Mouse (Mus musculus): ENCODE results near the gene Med4. TPM values are rescaled to one million over a fixed set of nuclear protein-coding genes. Genes with fewer than 3 reads are reported as not detected.

The Med4 gene
- total RNA-seq, 1 experiment = 31.7 TPM

DNA sequence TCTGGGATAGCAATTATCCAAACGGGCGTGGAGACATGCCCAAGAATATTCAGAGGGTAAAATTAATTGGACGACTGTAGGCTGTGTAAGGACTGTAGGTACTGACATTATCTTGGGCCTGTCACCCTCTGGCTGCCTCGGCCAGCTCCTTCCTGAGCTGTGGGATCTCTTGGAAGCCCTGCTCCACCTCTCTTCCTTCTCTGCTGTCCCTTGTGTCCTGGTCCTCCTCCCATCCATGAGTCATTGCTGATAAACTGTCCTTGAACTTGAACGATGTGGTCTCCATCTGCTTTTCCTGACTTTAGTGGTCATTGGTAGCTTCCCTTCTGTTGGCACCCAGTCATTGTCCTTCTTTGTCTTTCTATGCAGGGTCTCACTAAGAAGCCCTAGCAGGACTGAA, 23.2 kb upstream of the Med4 start:
- no peak overlapping the region for H3K27ac ChIP-seq (ENCODE audit: insufficient read depth, low read depth, low read length, poor library complexity, severe bottlenecking)
- no peak for TF ChIP-seq ZC3H11A (IDR thresholded peaks at IDR 0.05; ENCODE audit: borderline replicate concordance, low read depth, low read length)
- no peak for TF ChIP-seq ZNF384 (IDR thresholded peaks at IDR 0.05; ENCODE audit: low read depth, low read length)
- TF ChIP-seq HCFC1 (IDR thresholded peaks at IDR 0.05; ENCODE audit: borderline replicate concordance, insufficient read depth, low read length) = no peak
- no peak for TF ChIP-seq CHD2 (IDR thresholded peaks at IDR 0.05; ENCODE audit: low read depth, low read length)
- TF ChIP-seq MAFK (IDR thresholded peaks at IDR 0.05; ENCODE audit: insufficient read depth, low read depth, low read length) = no peak
- in situ Hi-C loops (cut with MboI; ENCODE audit: low sequenced_read_pairs in 2 of 2, unreplicated experiment in 2 of 2) = no loop called here
- 0 out of 4 replicates have a peak, but pooled peaks cover 0 to 3% of the 10 kb centered on the region in 2 experiments for H3K4me1 ChIP-seq (ENCODE audit: control insufficient read depth in 2 of 2, insufficient read depth in 2 of 2, low read length in 2 of 2, poor library complexity in 1 of 2)
- H3K9me3 ChIP-seq (ENCODE audit: control insufficient read depth, insufficient read depth, low read depth, low read length) = no peaks in the 10 kb centered on the region
- H3K9ac ChIP-seq (ENCODE audit: insufficient read depth, low read depth, low read length, poor library complexity, severe bottlenecking) = no peak overlapping the region
- H3K36me3 ChIP-seq (ENCODE audit: control insufficient read depth, insufficient read depth, low read length, poor library complexity, severe bottlenecking) = no peaks in the 10 kb centered on the region
- H3K4me3 ChIP-seq (ENCODE audit: insufficient read depth in 1 of 2, low read depth in 1 of 2, low read length in 2 of 2, poor library complexity in 1 of 2, severe bottlenecking in 1 of 2) = no peak overlapping the region
- DNase-seq (ENCODE audit: low read depth, low spot score) = no peak

DNA sequence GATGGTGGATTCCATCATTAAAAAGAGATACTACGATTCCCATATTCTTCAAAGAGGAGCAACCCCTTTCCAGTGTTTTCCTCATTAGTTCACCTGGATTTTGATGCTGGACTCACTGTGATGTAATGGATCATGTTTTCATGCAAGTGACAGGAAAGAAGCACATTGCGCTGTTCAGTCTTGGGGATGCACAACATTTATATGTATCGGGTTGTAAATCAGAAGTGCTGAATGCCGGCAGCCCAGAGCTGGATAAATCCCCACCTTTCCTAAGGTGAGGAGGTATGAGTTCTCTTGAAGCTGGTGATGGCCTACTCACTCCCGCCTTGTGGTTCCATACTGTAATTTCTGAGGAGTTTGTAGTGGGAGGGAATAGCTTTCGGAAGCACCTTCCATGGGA, 16.5 kb upstream of the Med4 start:
- in situ Hi-C loops (cut with MboI; ENCODE audit: low sequenced_read_pairs in 2 of 2, unreplicated experiment in 2 of 2) = no loop called here
- no peak for DNase-seq (ENCODE audit: low read depth, low spot score)
- Histone ChIP-seq H3K4me3 (ENCODE audit: insufficient read depth in 1 of 2, low read depth in 1 of 2, low read length in 2 of 2, poor library complexity in 1 of 2, severe bottlenecking in 1 of 2) (no peak overlapping the region), H3K36me3 (ENCODE audit: control insufficient read depth, insufficient read depth, low read length, poor library complexity, severe bottlenecking) (no peaks in the 10 kb centered on the region), H3K27ac (ENCODE audit: insufficient read depth, low read depth, low read length, poor library complexity, severe bottlenecking) (no peak overlapping the region), H3K9me3 (ENCODE audit: control insufficient read depth, insufficient read depth, low read depth, low read length) (no peaks in the 10 kb centered on the region), H3K9ac (ENCODE audit: insufficient read depth, low read depth, low read length, poor library complexity, severe bottlenecking) (no peak overlapping the region), H3K4me1 (ENCODE audit: control insufficient read depth in 2 of 2, insufficient read depth in 2 of 2, low read length in 2 of 2, poor library complexity in 1 of 2) (no peaks in the 10 kb centered on the region)
- TF ChIP-seq MAFK (IDR thresholded peaks at IDR 0.05; ENCODE audit: insufficient read depth, low read depth, low read length) = no peak
- TF ChIP-seq ZC3H11A (IDR thresholded peaks at IDR 0.05; ENCODE audit: borderline replicate concordance, low read depth, low read length) = no peak
- TF ChIP-seq ZNF384 (IDR thresholded peaks at IDR 0.05; ENCODE audit: low read depth, low read length) = no peak
- no peak for TF ChIP-seq CHD2 (IDR thresholded peaks at IDR 0.05; ENCODE audit: low read depth, low read length)
- no peak for TF ChIP-seq HCFC1 (IDR thresholded peaks at IDR 0.05; ENCODE audit: borderline replicate concordance, insufficient read depth, low read length)

DNA sequence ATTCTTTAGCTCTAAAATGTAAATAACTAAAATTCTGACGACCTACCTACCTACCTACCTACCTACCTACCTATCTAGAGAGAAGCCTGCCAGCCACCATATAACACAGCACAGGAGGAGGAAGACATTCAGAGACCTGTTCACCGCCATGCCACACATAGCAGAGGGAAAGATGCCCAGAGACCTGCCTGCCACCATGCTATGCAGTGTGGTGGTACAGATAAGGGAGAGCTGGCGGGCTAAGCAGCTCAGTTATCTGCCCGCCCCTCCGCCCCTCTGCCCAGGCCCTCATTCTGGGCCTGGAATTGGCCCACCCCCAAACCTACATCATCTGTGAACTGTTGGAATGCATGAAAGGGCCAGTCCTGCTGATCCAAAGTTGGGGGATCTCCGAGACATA, 15.7 kb upstream of the Med4 start:
- Histone ChIP-seq H3K4me3 (ENCODE audit: insufficient read depth in 1 of 2, low read depth in 1 of 2, low read length in 2 of 2, poor library complexity in 1 of 2, severe bottlenecking in 1 of 2) (no peak overlapping the region), H3K9ac (ENCODE audit: insufficient read depth, low read depth, low read length, poor library complexity, severe bottlenecking) (no peak overlapping the region), H3K4me1 (ENCODE audit: control insufficient read depth in 2 of 2, insufficient read depth in 2 of 2, low read length in 2 of 2, poor library complexity in 1 of 2) (no peaks in the 10 kb centered on the region), H3K9me3 (ENCODE audit: control insufficient read depth, insufficient read depth, low read depth, low read length) (no peaks in the 10 kb centered on the region), H3K36me3 (ENCODE audit: control insufficient read depth, insufficient read depth, low read length, poor library complexity, severe bottlenecking) (no peaks in the 10 kb centered on the region), H3K27ac (ENCODE audit: insufficient read depth, low read depth, low read length, poor library complexity, severe bottlenecking) (no peak overlapping the region)
- DNase-seq (ENCODE audit: low read depth, low spot score) = no peak
- in situ Hi-C loops (cut with MboI; ENCODE audit: low sequenced_read_pairs in 2 of 2, unreplicated experiment in 2 of 2) = no loop called here
- no peak for TF ChIP-seq MAFK (IDR thresholded peaks at IDR 0.05; ENCODE audit: insufficient read depth, low read depth, low read length)
- TF ChIP-seq ZC3H11A (IDR thresholded peaks at IDR 0.05; ENCODE audit: borderline replicate concordance, low read depth, low read length) = no peak
- TF ChIP-seq CHD2 (IDR thresholded peaks at IDR 0.05; ENCODE audit: low read depth, low read length) = no peak
- TF ChIP-seq HCFC1 (IDR thresholded peaks at IDR 0.05; ENCODE audit: borderline replicate concordance, insufficient read depth, low read length) = no peak
- TF ChIP-seq ZNF384 (IDR thresholded peaks at IDR 0.05; ENCODE audit: low read depth, low read length) = no peak

DNA sequence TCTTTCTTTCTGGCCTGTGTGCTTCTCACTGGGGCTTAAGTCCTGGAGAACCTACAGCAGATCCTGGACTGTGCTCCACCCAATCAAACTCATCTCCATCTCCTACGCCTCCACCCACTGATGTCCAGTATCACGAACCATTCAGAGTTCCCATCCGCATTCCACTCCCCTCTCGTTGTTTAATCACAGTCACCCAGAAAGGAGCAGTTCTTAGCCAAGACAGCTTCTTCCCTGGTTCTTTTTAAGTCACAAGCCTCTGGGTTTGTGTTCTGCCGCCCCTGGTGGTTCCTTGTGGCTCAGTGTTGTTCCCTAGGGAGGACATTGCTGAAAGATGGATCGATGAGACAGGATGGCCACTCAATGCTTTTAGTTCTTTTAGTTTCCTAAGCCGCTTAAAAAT, 14.1 kb upstream of the Med4 start:
- Histone ChIP-seq H3K4me3 (ENCODE audit: insufficient read depth in 1 of 2, low read depth in 1 of 2, low read length in 2 of 2, poor library complexity in 1 of 2, severe bottlenecking in 1 of 2) (no peak overlapping the region), H3K9me3 (ENCODE audit: control insufficient read depth, insufficient read depth, low read depth, low read length) (no peaks in the 10 kb centered on the region), H3K9ac (ENCODE audit: insufficient read depth, low read depth, low read length, poor library complexity, severe bottlenecking) (no peak overlapping the region), H3K36me3 (ENCODE audit: control insufficient read depth, insufficient read depth, low read length, poor library complexity, severe bottlenecking) (no peaks in the 10 kb centered on the region), H3K4me1 (ENCODE audit: control insufficient read depth in 2 of 2, insufficient read depth in 2 of 2, low read length in 2 of 2, poor library complexity in 1 of 2) (no peaks in the 10 kb centered on the region), H3K27ac (ENCODE audit: insufficient read depth, low read depth, low read length, poor library complexity, severe bottlenecking) (no peak overlapping the region)
- no peak for DNase-seq (ENCODE audit: low read depth, low spot score)
- TF ChIP-seq ZNF384 (IDR thresholded peaks at IDR 0.05; ENCODE audit: low read depth, low read length) (no peak), CHD2 (IDR thresholded peaks at IDR 0.05; ENCODE audit: low read depth, low read length) (no peak), HCFC1 (IDR thresholded peaks at IDR 0.05; ENCODE audit: borderline replicate concordance, insufficient read depth, low read length) (no peak), MAFK (IDR thresholded peaks at IDR 0.05; ENCODE audit: insufficient read depth, low read depth, low read length) (no peak)
- in situ Hi-C loops (cut with MboI; ENCODE audit: low sequenced_read_pairs in 2 of 2, unreplicated experiment in 2 of 2) = no loop called here

DNA sequence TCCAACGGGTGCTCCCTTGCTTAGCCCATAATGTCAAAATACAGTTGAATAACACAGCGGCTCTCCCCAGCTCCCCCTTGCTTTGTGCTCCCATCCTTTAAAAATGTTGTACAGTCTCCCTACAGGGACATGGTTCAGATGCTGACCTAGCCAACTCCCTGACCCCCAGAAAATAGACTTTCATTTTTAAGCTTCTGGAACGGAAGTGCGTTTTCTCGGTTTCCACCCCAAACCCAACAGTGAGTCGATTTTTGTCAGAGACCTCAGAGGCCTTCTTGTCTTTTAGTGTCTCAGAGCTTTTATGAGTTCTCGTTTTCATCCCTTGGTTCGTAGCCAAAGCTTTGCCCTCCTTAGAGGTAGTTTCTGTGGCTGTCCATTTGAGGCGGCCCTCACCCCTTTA, 8.5 kb upstream of the Med4 start:
- in situ Hi-C loops (cut with MboI; ENCODE audit: low sequenced_read_pairs in 2 of 2, unreplicated experiment in 2 of 2) = no loop called here
- no peaks in the 10 kb centered on the region for H3K9me3 ChIP-seq (ENCODE audit: control insufficient read depth, insufficient read depth, low read depth, low read length)
- no peaks in the 10 kb centered on the region for H3K36me3 ChIP-seq (ENCODE audit: control insufficient read depth, insufficient read depth, low read length, poor library complexity, severe bottlenecking)
- no peak overlapping the region for H3K9ac ChIP-seq (ENCODE audit: insufficient read depth, low read depth, low read length, poor library complexity, severe bottlenecking)
- no peaks in the 10 kb centered on the region for H3K4me1 ChIP-seq (ENCODE audit: control insufficient read depth in 2 of 2, insufficient read depth in 2 of 2, low read length in 2 of 2, poor library complexity in 1 of 2)
- TF ChIP-seq HCFC1 (IDR thresholded peaks at IDR 0.05; ENCODE audit: borderline replicate concordance, insufficient read depth, low read length) (no peak), ZC3H11A (IDR thresholded peaks at IDR 0.05; ENCODE audit: borderline replicate concordance, low read depth, low read length) (no peak), MAFK (IDR thresholded peaks at IDR 0.05; ENCODE audit: insufficient read depth, low read depth, low read length) (no peak), CHD2 (IDR thresholded peaks at IDR 0.05; ENCODE audit: low read depth, low read length) (no peak)
- no peak overlapping the region for H3K27ac ChIP-seq (ENCODE audit: insufficient read depth, low read depth, low read length, poor library complexity, severe bottlenecking)
- DNase-seq (ENCODE audit: low read depth, low spot score) = no peak
- no peak overlapping the region for H3K4me3 ChIP-seq (ENCODE audit: insufficient read depth in 1 of 2, low read depth in 1 of 2, low read length in 2 of 2, poor library complexity in 1 of 2, severe bottlenecking in 1 of 2)

Data from ES-E14 (cell line).